Mouse (Mus musculus): ENCODE measurements around the gene Acp7. TPM values are rescaled to one million over a fixed set of nuclear protein-coding genes. Genes with fewer than 3 reads are reported as not detected.

Acp7 gene
- polyA plus RNA-seq, 1 experiment from 2014 or later = not detected

- 44% methylated on average over 20 of the region's 20 CpGs for WGBS
- no peaks in the 10 kb centered on the region for H3K36me3 ChIP-seq (ENCODE audit: control insufficient read depth, insufficient read depth)
- no peaks in the 10 kb centered on the region for H3K27me3 ChIP-seq (replicated peaks; ENCODE audit: control insufficient read depth, insufficient read depth, low read length)
- peaks cover 35% of the 10 kb centered on the region for H3K4me1 ChIP-seq (replicated peaks; ENCODE audit: control insufficient read depth, insufficient read depth, low read length)
- H3K9me3 ChIP-seq (ENCODE audit: control insufficient read depth, low read length) = no peaks in the 10 kb centered on the region
- peak overlapping the region; percentile 80 for H3K4me2 ChIP-seq (ENCODE audit: low read length)
- peak overlapping the region; percentile 67 for H3K4me3 ChIP-seq (replicated peaks; ENCODE audit: low read length)
- peak overlapping the region; percentile 34 for H3K27ac ChIP-seq (ENCODE audit: low read length)
- ATAC-seq = no peak
- peak overlapping the region; percentile 76 for H3K9ac ChIP-seq (replicated peaks; ENCODE audit: low read depth, low read length)
Measured at GRCm38 (mm10) chr7:28596436-28597276, 34.5 kb downstream of the Acp7 start.

DNA sequence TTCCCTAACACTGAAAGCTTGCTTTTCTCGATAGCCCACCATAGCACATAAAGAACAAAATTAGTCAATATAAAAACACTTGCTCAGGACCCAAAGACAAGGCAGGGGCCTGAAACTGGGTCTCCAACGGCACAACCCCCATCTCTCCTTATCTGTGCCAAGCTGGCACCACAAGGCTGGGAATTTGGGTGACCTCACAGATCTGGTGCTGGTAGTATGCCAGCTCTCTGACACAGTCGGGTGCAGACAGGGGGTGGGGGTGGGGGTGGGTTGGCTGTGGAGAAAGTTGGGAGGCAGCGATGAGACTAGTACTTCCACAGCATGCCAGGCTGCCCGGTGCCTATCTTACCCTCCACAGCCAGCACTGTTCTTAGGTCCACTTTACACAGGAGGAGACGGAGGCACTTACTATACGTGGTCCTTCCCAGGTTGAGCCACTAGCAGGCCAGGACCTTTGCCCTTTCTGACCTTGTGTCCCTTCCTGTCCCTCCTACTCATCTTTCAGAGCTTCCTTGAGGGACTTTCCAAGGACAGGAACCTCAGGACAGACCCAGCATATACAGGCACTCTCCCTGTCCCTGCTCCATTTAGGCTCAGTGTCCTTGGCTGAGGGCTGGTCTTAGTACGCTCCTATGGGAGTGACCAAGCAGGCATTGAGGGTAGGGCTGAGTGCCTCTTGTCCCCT, 35.2 kb downstream of the Acp7 start:
- no peaks in the 10 kb centered on the region for H3K9me3 ChIP-seq (ENCODE audit: control insufficient read depth, low read length)
- no peak overlapping the region for H3K4me3 ChIP-seq (replicated peaks; ENCODE audit: low read length)
- H3K36me3 ChIP-seq (ENCODE audit: control insufficient read depth, insufficient read depth) = no peaks in the 10 kb centered on the region
- no peak for ATAC-seq
- peak overlapping the region; percentile 26; the same call in 1 of the 2 replicates for H3K9ac ChIP-seq (replicated peaks; ENCODE audit: low read depth, low read length)
- peak overlapping the region; percentile 80 for H3K4me2 ChIP-seq (ENCODE audit: low read length)
- 66% methylated on average over 8 of the region's 8 CpGs for WGBS
- H3K27me3 ChIP-seq (replicated peaks; ENCODE audit: control insufficient read depth, insufficient read depth, low read length) = no peaks in the 10 kb centered on the region
- H3K4me1 ChIP-seq (replicated peaks; ENCODE audit: control insufficient read depth, insufficient read depth, low read length) = peaks cover 31% of the 10 kb centered on the region
- H3K27ac ChIP-seq (ENCODE audit: low read length) = 0 out of 2 replicates have a peak overlapping the region, but pooled peaks have one; percentile 14

DNA sequence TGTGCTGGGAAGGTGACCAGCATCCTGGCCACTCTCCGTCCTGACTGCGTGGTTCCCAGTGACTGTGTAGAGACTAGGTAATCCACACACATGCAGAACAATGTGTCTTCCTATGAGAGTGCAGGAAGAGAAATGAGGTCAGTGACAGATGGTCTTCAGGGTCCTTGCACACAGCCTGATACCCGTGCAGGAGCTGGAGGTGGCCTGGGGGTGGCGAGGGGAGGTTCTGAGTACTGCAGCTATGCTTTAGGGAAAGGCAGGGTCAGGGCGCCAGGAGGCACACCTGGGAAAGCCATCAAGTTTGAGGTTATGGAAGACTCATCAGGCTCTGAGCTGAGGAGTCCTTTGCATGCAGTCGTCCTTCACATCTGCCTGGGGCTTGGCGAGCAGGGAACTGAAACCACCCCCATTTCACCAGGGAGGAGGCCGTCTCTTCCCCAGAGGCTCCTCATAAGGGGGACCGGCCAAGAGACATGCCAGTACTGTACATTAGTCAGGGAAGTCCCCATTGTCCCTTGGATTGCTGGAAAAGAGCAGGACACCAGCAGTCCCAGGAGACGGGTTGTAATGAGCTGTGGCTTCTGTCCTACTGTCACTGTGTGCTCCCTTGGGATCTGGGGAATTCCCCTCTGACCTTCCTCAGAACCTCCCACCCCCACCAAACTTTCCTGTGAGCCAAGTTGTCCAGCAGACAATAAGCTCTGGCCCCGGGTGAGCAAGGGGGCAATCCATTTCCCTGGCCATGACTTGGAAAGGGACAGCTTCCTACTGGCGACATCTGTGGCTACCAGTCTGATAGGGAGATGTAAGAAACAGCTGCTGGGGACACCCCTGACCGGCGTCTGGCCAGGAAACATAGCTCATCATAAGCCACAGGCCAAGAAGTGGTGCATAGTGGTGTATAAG, 37.7 kb downstream of the Acp7 start:
- Histone ChIP-seq H3K27me3 (replicated peaks; ENCODE audit: control insufficient read depth, insufficient read depth, low read length) (no peaks in the 10 kb centered on the region), H3K9ac (replicated peaks; ENCODE audit: low read depth, low read length) (no peak overlapping the region), H3K36me3 (ENCODE audit: control insufficient read depth, insufficient read depth) (no peaks in the 10 kb centered on the region), H3K4me3 (replicated peaks; ENCODE audit: low read length) (no peak overlapping the region), H3K9me3 (ENCODE audit: control insufficient read depth, low read length) (no peaks in the 10 kb centered on the region), H3K27ac (ENCODE audit: low read length) (no peak overlapping the region), H3K4me2 (ENCODE audit: low read length) (no peak overlapping the region), H3K4me1 (replicated peaks; ENCODE audit: control insufficient read depth, insufficient read depth, low read length) (peaks cover 28% of the 10 kb centered on the region)
- WGBS = 70% methylated on average over 14 of the region's 14 CpGs
- ATAC-seq = no peak

DNA sequence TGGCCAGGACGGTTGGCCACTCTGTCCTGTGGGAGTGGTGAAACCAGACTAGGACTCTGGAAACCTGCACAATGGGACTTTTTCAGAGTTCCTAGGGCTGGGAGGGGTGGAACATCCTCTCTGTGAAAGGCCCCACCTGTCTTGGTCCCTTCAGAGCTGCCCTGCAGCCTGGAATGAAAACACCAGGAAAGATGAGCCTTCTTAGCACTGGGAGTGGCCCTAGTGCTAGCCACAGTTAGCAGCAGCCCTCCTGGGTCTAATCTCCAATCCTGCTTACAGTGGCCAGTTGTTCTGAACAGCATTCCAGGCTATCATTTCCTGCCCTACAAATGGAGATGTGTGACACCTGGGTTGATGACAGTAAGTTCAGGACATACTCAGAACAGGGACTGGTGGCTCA, 39.3 kb downstream of the Acp7 start:
- no peak overlapping the region for H3K9ac ChIP-seq (replicated peaks; ENCODE audit: low read depth, low read length)
- no peaks in the 10 kb centered on the region for H3K36me3 ChIP-seq (ENCODE audit: control insufficient read depth, insufficient read depth)
- 67% methylated on average over 1 of the region's 1 CpGs for WGBS
- no peak overlapping the region for H3K27ac ChIP-seq (ENCODE audit: low read length)
- H3K4me1 ChIP-seq (replicated peaks; ENCODE audit: control insufficient read depth, insufficient read depth, low read length) = peaks cover 34% of the 10 kb centered on the region
- H3K27me3 ChIP-seq (replicated peaks; ENCODE audit: control insufficient read depth, insufficient read depth, low read length) = no peaks in the 10 kb centered on the region
- no peak for ATAC-seq
- no peak overlapping the region for H3K4me3 ChIP-seq (replicated peaks; ENCODE audit: low read length)
- no peak overlapping the region for H3K4me2 ChIP-seq (ENCODE audit: low read length)
- H3K9me3 ChIP-seq (ENCODE audit: control insufficient read depth, low read length) = no peaks in the 10 kb centered on the region

DNA sequence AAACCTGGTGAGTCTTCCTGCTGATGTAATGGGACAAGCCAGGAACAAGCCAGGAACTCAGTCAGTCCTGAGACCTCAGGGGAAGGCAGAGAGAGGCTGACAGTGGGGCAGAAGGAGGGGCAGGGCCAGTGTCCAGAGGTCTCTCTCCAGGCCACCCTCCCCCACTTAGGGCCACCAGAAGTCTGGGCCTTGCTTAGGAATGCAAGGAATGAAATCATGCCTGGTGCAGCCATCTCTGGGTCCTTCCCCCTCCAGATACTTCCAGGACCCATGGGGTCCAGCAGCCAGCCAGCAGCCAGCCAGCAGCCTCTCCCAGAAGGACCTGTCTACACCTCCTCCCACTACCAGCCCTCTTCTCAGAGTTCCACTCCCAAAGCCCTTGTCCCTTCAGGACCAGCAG, 43.5 kb downstream of the Acp7 start:
- no peak overlapping the region for H3K9ac ChIP-seq (replicated peaks; ENCODE audit: low read depth, low read length)
- no peak overlapping the region for H3K27ac ChIP-seq (ENCODE audit: low read length)
- H3K4me2 ChIP-seq (ENCODE audit: low read length) = no peak overlapping the region
- no peak for ATAC-seq
- no peaks in the 10 kb centered on the region for H3K9me3 ChIP-seq (ENCODE audit: control insufficient read depth, low read length)
- H3K27me3 ChIP-seq (replicated peaks; ENCODE audit: control insufficient read depth, insufficient read depth, low read length) = no peaks in the 10 kb centered on the region
- H3K4me3 ChIP-seq (replicated peaks; ENCODE audit: low read length) = no peak overlapping the region
- H3K4me1 ChIP-seq (replicated peaks; ENCODE audit: control insufficient read depth, insufficient read depth, low read length) = peaks cover 41% of the 10 kb centered on the region
- no peaks in the 10 kb centered on the region for H3K36me3 ChIP-seq (ENCODE audit: control insufficient read depth, insufficient read depth)

GRCm38 (mm10) chr7:28586663-28587411, 44.3 kb downstream of the Acp7 start:
- Histone ChIP-seq H3K4me1 (replicated peaks; ENCODE audit: control insufficient read depth, insufficient read depth, low read length) (peaks cover 43% of the 10 kb centered on the region), H3K36me3 (ENCODE audit: control insufficient read depth, insufficient read depth) (no peaks in the 10 kb centered on the region), H3K27me3 (replicated peaks; ENCODE audit: control insufficient read depth, insufficient read depth, low read length) (no peaks in the 10 kb centered on the region), H3K9me3 (ENCODE audit: control insufficient read depth, low read length) (no peaks in the 10 kb centered on the region), H3K27ac (ENCODE audit: low read length) (no peak overlapping the region), H3K4me2 (ENCODE audit: low read length) (no peak overlapping the region), H3K4me3 (replicated peaks; ENCODE audit: low read length) (no peak overlapping the region), H3K9ac (replicated peaks; ENCODE audit: low read depth, low read length) (no peak overlapping the region)
- 0 out of 2 replicates have a peak, but pooled peaks have one; percentile 11 for ATAC-seq
- 49% methylated on average over 6 of the region's 6 CpGs for WGBS

DNA sequence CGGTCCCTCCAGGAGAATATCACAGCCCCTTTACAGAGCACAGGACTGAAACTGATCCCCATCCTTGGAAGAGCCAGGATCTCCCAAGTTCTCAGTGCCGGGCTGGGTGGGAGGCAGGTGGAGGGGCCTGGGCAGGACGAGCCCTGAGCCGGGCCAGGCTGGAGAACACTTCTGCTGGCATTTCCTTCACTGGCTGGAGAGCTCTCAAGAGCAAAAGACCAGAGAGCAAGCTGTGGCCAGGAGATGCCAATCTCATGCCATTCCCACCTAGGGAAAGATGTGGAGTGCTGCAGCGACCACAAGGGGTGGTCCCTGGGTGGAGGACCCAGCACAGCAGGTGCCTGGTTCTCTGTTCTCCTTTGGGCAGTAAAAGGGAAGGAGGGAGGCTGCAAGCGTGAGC, 46.1 kb downstream of the Acp7 start:
- Histone ChIP-seq H3K4me1 (replicated peaks; ENCODE audit: control insufficient read depth, insufficient read depth, low read length) (peaks cover 43% of the 10 kb centered on the region), H3K27ac (ENCODE audit: low read length) (no peak overlapping the region), H3K4me3 (replicated peaks; ENCODE audit: low read length) (no peak overlapping the region), H3K9ac (replicated peaks; ENCODE audit: low read depth, low read length) (no peak overlapping the region; the same call in 1 of the 2 replicates), H3K4me2 (ENCODE audit: low read length) (no peak overlapping the region), H3K9me3 (ENCODE audit: control insufficient read depth, low read length) (no peaks in the 10 kb centered on the region), H3K27me3 (replicated peaks; ENCODE audit: control insufficient read depth, insufficient read depth, low read length) (no peaks in the 10 kb centered on the region), H3K36me3 (ENCODE audit: control insufficient read depth, insufficient read depth) (no peaks in the 10 kb centered on the region)
- ATAC-seq = no peak
- WGBS = 80% methylated on average over 6 of the region's 6 CpGs

GRCm38 (mm10) chr7:28584468-28584867, 46.7 kb downstream of the Acp7 start:
- H3K4me3 ChIP-seq (replicated peaks; ENCODE audit: low read length) = no peak overlapping the region
- no peaks in the 10 kb centered on the region for H3K27me3 ChIP-seq (replicated peaks; ENCODE audit: control insufficient read depth, insufficient read depth, low read length)
- 74% methylated on average over 4 of the region's 4 CpGs for WGBS
- peak overlapping the region; percentile 6; the same call in 1 of the 2 replicates for H3K27ac ChIP-seq (ENCODE audit: low read length)
- ATAC-seq = no peak
- no peaks in the 10 kb centered on the region for H3K36me3 ChIP-seq (ENCODE audit: control insufficient read depth, insufficient read depth)
- H3K4me2 ChIP-seq (ENCODE audit: low read length) = no peak overlapping the region
- H3K9me3 ChIP-seq (ENCODE audit: control insufficient read depth, low read length) = no peaks in the 10 kb centered on the region
- peaks cover 43% of the 10 kb centered on the region for H3K4me1 ChIP-seq (replicated peaks; ENCODE audit: control insufficient read depth, insufficient read depth, low read length)
- no peak overlapping the region for H3K9ac ChIP-seq (replicated peaks; ENCODE audit: low read depth, low read length)

Data from forebrain, embryonic 16.5 days (tissue).